Mouse (Mus musculus): ENCODE results near the gene C1qtnf4. TPM values are rescaled to one million over a fixed set of nuclear protein-coding genes. Genes with fewer than 3 reads are reported as not detected.

C1qtnf4 gene
- 0.45 TPM in 1 of 4 replicates, not detected in the others for total RNA-seq (2023)

DNA sequence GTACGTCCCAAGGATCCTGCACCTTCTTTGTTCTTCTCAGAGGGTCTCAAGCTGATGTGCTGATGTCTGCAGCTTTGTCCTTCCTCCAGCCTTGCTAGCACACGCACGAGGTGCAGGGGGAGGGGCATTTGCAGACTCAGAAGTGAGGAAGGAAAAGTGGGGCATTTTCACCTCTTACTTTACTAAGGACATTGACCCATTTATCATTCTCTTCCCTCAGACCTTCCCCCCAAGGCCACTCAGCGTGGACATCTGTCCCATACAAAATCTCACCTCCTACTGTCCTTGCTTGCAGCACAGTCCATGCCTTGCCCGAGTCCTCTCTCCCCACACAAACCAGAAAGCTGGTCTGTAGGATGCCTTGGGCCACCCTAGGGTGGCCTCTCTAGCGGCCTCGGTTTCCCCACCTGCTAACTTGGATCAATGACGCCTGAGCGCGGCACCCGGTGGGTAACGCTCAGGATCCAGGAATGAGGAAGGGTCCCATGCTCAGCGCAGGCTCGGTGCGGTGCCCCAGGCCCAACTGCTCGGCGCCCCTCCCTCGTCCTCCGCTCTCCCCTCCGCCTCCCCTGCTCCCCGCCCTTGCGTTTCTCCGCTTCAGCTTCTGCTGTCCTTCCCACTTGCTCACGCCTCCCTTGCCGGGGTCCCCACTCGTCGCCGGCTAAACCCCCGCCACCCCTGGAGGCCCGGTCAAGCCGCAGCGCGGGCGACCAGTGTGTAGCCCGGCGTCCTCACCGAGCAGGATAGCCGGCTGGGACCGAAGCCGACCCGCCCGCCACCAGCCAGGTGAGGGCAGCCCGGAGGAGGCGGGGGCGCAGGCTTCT is at the start of gene C1qtnf4:
Gene C1qtnf4, plus strand, starts transcription at position 643 of the 824 bp plus-strand sequence.

DNA sequence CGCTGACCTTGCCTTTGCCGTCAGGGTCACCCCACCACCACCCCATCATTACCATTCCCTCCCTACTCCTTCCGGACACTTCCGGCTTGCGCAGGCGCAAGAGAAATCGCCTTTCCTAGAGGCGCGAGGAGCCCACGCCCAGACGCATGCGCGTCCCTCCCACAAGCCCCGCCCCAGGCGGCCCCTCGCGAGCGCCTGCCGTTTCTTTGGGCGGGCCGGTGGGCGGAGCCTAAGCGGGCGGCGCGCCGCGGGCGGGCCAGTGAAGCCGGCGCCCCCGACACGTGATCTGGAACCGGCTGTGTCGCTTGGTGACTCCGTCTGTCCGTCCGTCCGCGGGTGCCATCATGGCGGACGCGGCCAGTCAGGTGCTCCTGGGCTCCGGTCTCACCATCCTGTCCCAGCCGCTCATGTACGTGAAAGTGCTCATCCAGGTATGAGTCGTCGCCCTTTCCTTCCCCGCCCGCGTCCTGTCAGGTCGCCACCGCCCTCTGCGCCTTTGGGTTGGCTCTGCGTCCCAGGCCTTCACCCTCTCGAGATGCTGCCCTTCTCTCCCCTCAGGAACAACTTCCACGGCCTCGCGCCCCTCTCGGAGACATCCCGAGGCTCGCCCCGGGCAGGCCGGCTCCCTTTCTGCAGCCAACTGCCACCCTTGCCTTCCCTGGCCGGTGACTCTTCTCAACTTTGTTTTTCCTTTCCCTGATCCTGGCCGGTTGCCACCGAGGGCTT is 38.5 kb upstream of the C1qtnf4 start, which contains the start of gene Mtch2:
Gene Mtch2, plus strand, starts transcription at position 201 of the 726 bp plus-strand sequence.

DNA sequence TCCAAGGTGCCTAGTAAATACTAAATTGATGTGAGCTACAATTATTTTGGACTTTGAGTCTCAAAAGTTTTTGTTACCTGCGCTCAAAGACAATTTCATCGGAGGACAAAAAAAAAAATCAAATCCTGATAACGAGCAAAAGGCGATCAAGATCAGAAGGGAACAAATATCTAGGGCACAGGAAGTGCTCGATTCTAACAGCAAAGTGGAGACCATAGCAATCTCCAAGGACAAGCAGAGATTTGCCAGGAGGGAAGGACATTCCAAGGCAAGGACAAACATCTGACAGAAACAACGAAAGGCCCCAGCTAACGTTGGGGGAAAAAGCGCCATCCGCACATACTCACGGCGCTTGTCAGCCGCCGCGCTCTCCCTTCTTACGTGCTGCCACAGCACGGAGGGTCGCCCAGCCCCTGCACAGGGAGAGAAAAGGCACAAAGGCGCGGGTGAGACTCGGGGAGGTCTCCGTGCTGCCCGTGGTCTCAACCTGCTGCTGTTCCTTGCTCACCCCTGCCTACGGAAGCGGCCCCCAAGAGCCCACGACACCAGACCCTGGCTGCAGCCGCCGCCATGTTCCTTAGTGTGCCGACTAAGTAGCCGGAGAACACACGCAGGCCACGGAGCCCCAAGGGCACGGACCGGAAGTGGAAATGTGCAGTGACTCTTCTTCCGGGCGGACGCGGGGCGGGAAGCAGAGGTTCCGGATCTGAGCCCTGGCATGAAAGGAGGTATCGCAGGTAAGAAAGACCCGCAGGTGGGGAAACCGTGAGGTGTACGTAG is 18.6 kb downstream of the C1qtnf4 start, which contains the start of the genes Kbtbd4 and Ndufs3:
Gene Kbtbd4, plus strand, starts transcription at position 665 of the 780 bp plus-strand sequence.
Gene Ndufs3, minus strand, starts transcription at position 752 of the 780 bp plus-strand sequence.

Other genes with a start within 250 kb of the C1qtnf4 start
- 83.4 to 118 TPM (median 93.8 TPM) in 4 replicates for gene Nup160, start 208.6 kb upstream of the C1qtnf4 start, total RNA-seq (2023)
- gene Fnbp4, start 140.5 kb upstream of the C1qtnf4 start, total RNA-seq (2023), result 252 to 299 TPM (median 270 TPM) in 4 replicates
- gene Agbl2, start 103.1 kb upstream of the C1qtnf4 start, total RNA-seq (2023), result not detected in 4 replicates
- 93.4 to 106 TPM (median 101 TPM) in 4 replicates for gene Mtch2, start 38.7 kb upstream of the C1qtnf4 start, total RNA-seq (2023)
- 25.4 to 29.5 TPM (median 27.6 TPM) in 4 replicates for gene Kbtbd4, start 18.9 kb downstream of the C1qtnf4 start, total RNA-seq (2023)
- 126 to 153 TPM (median 135 TPM) in 4 replicates for gene Ndufs3, start 19.0 kb downstream of the C1qtnf4 start, total RNA-seq (2023)
- 70.0 to 88.9 TPM (median 82.2 TPM) in 4 replicates for gene Celf1, start 54.5 kb downstream of the C1qtnf4 start, total RNA-seq (2023)
- 0.57 to 0.58 TPM in 2 of 4 replicates, not detected in the others for gene Rapsn, start 149.8 kb downstream of the C1qtnf4 start, total RNA-seq (2023)
- gene Psmc3, start 168.1 kb downstream of the C1qtnf4 start, total RNA-seq (2023), result 106 to 119 TPM (median 112 TPM) in 4 replicates
- gene Slc39a13, start 184.6 kb downstream of the C1qtnf4 start, total RNA-seq (2023), result 20.1 to 27.0 TPM (median 22.7 TPM) in 4 replicates
- gene Spi1, start 196.5 kb downstream of the C1qtnf4 start, total RNA-seq (2023), result 94.6 to 123 TPM (median 103 TPM) in 4 replicates
- 1.5 to 1.9 TPM (median 1.7 TPM) in 4 replicates for gene Mybpc3, start 232.3 kb downstream of the C1qtnf4 start, total RNA-seq (2023)